Mouse (Mus musculus) thymus, adult 2 months (tissue): ENCODE measurements around the gene Rbm20. TPM values are rescaled to one million over a fixed set of nuclear protein-coding genes. Genes with fewer than 3 reads are reported as not detected.

ENCODE experiments used
- DNase-seq: peaks from one replicate; pipeline ENCODE4 v3.0.0; 2021
- H3K27ac ChIP-seq: fragments of 200-500 bp; 2 replicates; pipeline ENCODE4 v1.5.1; 2012; ENCODE audit warnings: low read length, control low read depth; ENCODE audit not compliant: control insufficient read depth, insufficient read depth
- H3K27me3 ChIP-seq: fragments of 200-500 bp; 2 replicates; pipeline ENCODE4 v1.6.1; 2012; ENCODE audit warnings: mild to moderate bottlenecking, low read length, moderate library complexity, mixed read lengths; ENCODE audit not compliant: control insufficient read depth, insufficient read depth
- H3K36me3 ChIP-seq: fragments of 200-500 bp; 2 replicates; pipeline ENCODE4 v1.6.1; 2012; ENCODE audit warnings: mild to moderate bottlenecking, low read length, moderate library complexity; ENCODE audit not compliant: control insufficient read depth, insufficient read depth
- H3K4me1 ChIP-seq: fragments of 200-500 bp; replicated peaks from 2 replicates; pipeline ENCODE4 v1.6.1; 2012; ENCODE audit warnings: low read length; ENCODE audit not compliant: control insufficient read depth, insufficient read depth
- H3K4me3 ChIP-seq: fragments of 200-500 bp; 2 replicates; pipeline ENCODE4 v1.5.1; 2012; ENCODE audit warnings: mild to moderate bottlenecking, low read length, control low read depth, moderate library complexity; ENCODE audit not compliant: control insufficient read depth, insufficient read depth
- CTCF ChIP-seq: fragments of 200-500 bp; IDR thresholded peaks from 2 replicates; pipeline ENCODE4 v1.5.1; 2012; ENCODE audit warnings: mild to moderate bottlenecking, control low read depth, low read length, moderate library complexity, borderline replicate concordance; ENCODE audit not compliant: control insufficient read depth, poor library complexity, insufficient read depth; ENCODE audit errors: extremely low read depth
- POLR2A ChIP-seq: fragments of 200-500 bp; IDR thresholded peaks from 2 replicates; pipeline ENCODE4 v1.6.1; 2012; ENCODE audit warnings: mild to moderate bottlenecking, low read length, control low read depth, moderate library complexity; ENCODE audit not compliant: control insufficient read depth, poor library complexity, insufficient read depth; ENCODE audit errors: extremely low read depth
- WGBS: fragments of 180-500 bp; shearing (Covaris S2); methylation state at CpG from one replicate; pipeline ENCODE4 v1.1.7; 2018; 5-methylcytosine and 5-hydroxymethylcytosine counted together
- polyA plus RNA-seq: library from polyadenylated mRNA; depleted of rRNA; stranded (reverse); fragments of >200 nt; gene quantifications from 2 replicates; pipeline ENCODE4 v1.2.3, GENCODE M21; 2012

The Rbm20 gene
- polyA plus RNA-seq, 1 experiment, result 9.8 TPM

DNA sequence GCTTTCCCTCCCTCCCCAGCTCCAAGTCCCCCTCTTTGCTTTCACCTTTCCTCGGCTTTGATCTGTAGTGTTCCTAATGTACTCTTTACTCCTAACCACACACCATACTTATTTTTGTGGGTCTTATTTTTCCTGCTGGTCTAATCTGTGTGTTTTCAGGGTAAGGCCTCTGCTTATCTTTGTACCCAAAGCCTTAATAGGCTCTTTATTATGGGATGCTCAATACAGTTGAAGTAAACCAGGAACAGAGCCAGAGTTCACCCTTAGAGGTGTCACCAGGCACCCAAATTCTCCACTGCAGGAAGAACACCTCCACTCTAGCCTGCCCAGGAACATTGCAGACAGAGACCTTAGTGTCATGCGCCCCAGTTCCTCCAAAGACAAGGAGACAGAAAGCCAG lies 214.5 kb downstream of the Rbm20 start:
- no peak overlapping the region for H3K4me3 ChIP-seq
- H3K27ac ChIP-seq, result peak overlapping the region; percentile 96
- WGBS, result 39% methylated on average over 2 of the region's 2 CpGs
- peaks cover 72% of the 10 kb centered on the region for H3K4me1 ChIP-seq
- DNase-seq, result peak; percentile 23
- no peaks in the 10 kb centered on the region for H3K36me3 ChIP-seq
- TF ChIP-seq POLR2A (no peak), CTCF (no peak)
- no peaks in the 10 kb centered on the region for H3K27me3 ChIP-seq

DNA sequence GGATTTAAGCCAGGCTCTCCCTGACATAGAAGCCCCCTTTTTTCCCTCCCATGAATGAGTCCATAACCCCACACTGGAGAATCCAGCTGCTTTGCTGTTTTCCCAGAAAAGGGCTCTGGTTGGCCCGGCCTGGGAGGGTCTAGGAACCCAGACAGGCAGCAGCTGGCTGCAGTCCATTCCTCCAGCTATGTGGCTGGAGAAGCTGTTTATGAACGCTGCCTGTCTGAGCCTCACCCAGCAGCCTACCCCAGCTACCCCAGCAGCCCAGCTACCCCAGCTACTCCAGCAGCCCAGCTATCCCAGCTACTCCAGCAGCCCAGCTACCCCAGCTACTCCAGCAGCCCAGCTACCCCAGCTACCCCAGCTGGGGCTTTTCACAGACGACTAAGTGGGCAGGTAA lies 215.0 kb downstream of the Rbm20 start, which contains the start of gene Pdcd4:
Pdcd4 (plus strand) TSS at position 171 of the 400 bp plus-strand sequence.
- no peak for TF ChIP-seq CTCF
- no peak for TF ChIP-seq POLR2A
- H3K4me1 ChIP-seq, result peaks cover 67% of the 10 kb centered on the region
- no peaks in the 10 kb centered on the region for H3K36me3 ChIP-seq
- WGBS, result 61% methylated on average over 3 of the region's 3 CpGs
- DNase-seq, result peak; percentile 25
- H3K27me3 ChIP-seq, result no peaks in the 10 kb centered on the region
- no peak within 1 kb of the TSS for H3K4me3 ChIP-seq
- H3K27ac ChIP-seq, result peak within 1 kb of the TSS; percentile 96

GRCm38 (mm10) chr19:53892838-53893359 lies 215.8 kb downstream of the Rbm20 start:
- WGBS, result 28% methylated on average over 9 of the region's 9 CpGs
- TF ChIP-seq POLR2A, result no peak
- no peak for TF ChIP-seq CTCF
- Histone ChIP-seq H3K4me1 (peaks cover 61% of the 10 kb centered on the region), H3K36me3 (no peaks in the 10 kb centered on the region), H3K27me3 (no peaks in the 10 kb centered on the region), H3K4me3 (no peak overlapping the region), H3K27ac (peak overlapping the region; percentile 96)
- DNase-seq, result peak; percentile 26

GRCm38 (mm10) chr19:53893711-53894171 lies 216.6 kb downstream of the Rbm20 start:
- H3K27ac ChIP-seq, result peak overlapping the region; percentile 96
- peak; percentile 75 for DNase-seq
- WGBS, result 15% methylated on average over 3 of the region's 3 CpGs
- TF ChIP-seq POLR2A (peak; percentile 77; the same call in 1 of the 2 replicates), CTCF (no peak)
- no peaks in the 10 kb centered on the region for H3K27me3 ChIP-seq
- no peaks in the 10 kb centered on the region for H3K36me3 ChIP-seq
- H3K4me3 ChIP-seq, result peak overlapping the region; percentile 41
- peaks cover 64% of the 10 kb centered on the region for H3K4me1 ChIP-seq

- TF ChIP-seq POLR2A, result no peak
- TF ChIP-seq CTCF, result no peak
- WGBS, result 46% methylated on average over 12 of the region's 12 CpGs
- peak; percentile 20 for DNase-seq
- no peaks in the 10 kb centered on the region for H3K36me3 ChIP-seq
- peak overlapping the region; percentile 96 for H3K27ac ChIP-seq
- no peak overlapping the region for H3K4me3 ChIP-seq
- peaks cover 65% of the 10 kb centered on the region for H3K4me1 ChIP-seq
- H3K27me3 ChIP-seq, result no peaks in the 10 kb centered on the region
These were observed 217.5 kb downstream of the Rbm20 start for GRCm38 (mm10) chr19:53894538-53895121.

GRCm38 (mm10) chr19:53898046-53898445 lies 220.9 kb downstream of the Rbm20 start:
- Histone ChIP-seq H3K27ac (no peak overlapping the region), H3K36me3 (no peaks in the 10 kb centered on the region), H3K27me3 (no peaks in the 10 kb centered on the region), H3K4me1 (peaks cover 58% of the 10 kb centered on the region), H3K4me3 (no peak overlapping the region)
- TF ChIP-seq CTCF, result no peak
- TF ChIP-seq POLR2A, result no peak
- WGBS, result 70% methylated on average over 5 of the region's 5 CpGs
- no peak for DNase-seq

DNA sequence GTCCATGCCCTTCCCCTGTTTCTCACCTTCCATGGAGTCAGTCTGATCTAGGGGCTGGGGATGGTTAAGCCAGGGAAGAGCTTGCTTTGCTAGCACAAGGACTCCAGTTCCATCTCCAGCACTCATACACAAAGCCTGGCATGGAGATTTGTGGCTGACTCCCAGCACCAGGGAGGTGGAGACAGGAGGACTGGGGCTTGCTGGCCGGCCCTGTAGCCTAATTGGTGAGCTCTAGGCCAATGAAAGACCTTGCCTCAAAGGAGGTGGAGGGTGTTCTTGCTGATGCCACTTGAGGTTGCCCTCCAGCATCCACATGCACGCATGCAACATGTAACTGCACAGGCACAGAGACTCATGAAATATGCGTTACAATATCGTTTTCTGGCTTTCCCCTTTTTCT lies 221.4 kb downstream of the Rbm20 start:
- H3K36me3 ChIP-seq, result no peaks in the 10 kb centered on the region
- WGBS, result 91% methylated on average over 4 of the region's 4 CpGs
- H3K27ac ChIP-seq, result no peak overlapping the region
- no peak for DNase-seq
- no peak for TF ChIP-seq POLR2A
- TF ChIP-seq CTCF, result no peak
- no peak overlapping the region for H3K4me3 ChIP-seq
- no peaks in the 10 kb centered on the region for H3K27me3 ChIP-seq
- peaks cover 55% of the 10 kb centered on the region for H3K4me1 ChIP-seq
